Mouse (Mus musculus) cortical plate, adult 2 months (tissue): ENCODE data around the gene Itpr1. TPM values are rescaled to one million over a fixed set of nuclear protein-coding genes. Genes with fewer than 3 reads are reported as not detected.

ENCODE experiments used
- H3K27ac ChIP-seq: fragments of 200-500 bp; 2 replicates; pipeline ENCODE4 v1.5.1; 2012; ENCODE audit warnings: low read length, control low read depth, inconsistent platforms; ENCODE audit not compliant: insufficient read depth
- H3K4me1 ChIP-seq: fragments of 200-500 bp; 2 replicates; pipeline ENCODE4 v1.6.1; 2011; ENCODE audit warnings: low read length; ENCODE audit not compliant: control insufficient read depth, insufficient read depth
- H3K4me3 ChIP-seq: fragments of 200-500 bp; 2 replicates; pipeline ENCODE4 v1.5.1; 2011; ENCODE audit warnings: mild to moderate bottlenecking, low read length, control low read depth; ENCODE audit not compliant: insufficient read depth
- CTCF ChIP-seq: fragments of 200-500 bp; IDR thresholded peaks from 2 replicates; pipeline ENCODE4 v1.5.1; 2011; ENCODE audit warnings: mild to moderate bottlenecking, control low read depth, low read length; ENCODE audit not compliant: insufficient read depth; ENCODE audit errors: extremely low read depth
- POLR2A ChIP-seq: fragments of 200-500 bp; IDR thresholded peaks from 2 replicates; pipeline ENCODE4 v1.6.1; 2011; ENCODE audit warnings: mild to moderate bottlenecking, low read length, control low read depth; ENCODE audit not compliant: insufficient read depth; ENCODE audit errors: extremely low read depth
- polyA plus RNA-seq: library from polyadenylated mRNA; depleted of rRNA; stranded (reverse); fragments of >200 nt; gene quantifications from 2 replicates; pipeline ENCODE4 v1.2.3, GENCODE M21; 2012; rRNA removed

Gene Itpr1
- polyA plus RNA-seq, 1 experiment, result 152 TPM

DNA sequence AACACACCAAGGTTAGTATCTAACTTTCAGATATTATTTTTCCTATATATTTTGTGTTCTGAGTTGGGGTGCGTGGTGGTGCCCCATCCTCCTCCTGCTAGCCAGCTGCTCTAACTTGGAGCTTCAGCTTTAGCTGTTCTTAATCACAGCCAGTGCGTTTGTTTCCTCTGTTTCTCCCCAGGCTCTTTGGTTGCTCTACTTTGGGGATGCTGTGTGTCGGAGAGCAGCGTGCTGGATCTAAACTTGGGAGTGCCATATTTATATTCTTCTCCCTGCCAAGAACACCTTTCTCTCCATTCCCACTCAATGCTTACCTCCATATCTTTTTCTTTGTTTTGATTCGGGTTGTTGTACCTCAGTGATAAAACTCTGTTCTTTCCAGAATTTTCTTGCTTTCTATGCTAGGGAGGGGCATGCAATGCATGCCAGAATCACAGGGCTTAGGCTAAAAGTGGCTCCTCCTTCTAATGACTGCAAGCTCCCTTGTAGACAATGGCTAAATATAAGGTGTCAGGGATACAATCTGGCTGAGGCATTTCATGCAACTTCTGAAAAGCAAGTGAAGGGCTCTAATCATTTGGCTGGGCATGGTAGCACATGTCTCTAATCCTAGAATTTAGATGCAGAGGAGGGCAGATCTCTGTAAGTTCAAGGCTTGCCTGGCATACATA lies 381.4 kb downstream of the Itpr1 start:
- H3K4me3 ChIP-seq, result no peak overlapping the region
- no peak for TF ChIP-seq CTCF
- no peak for TF ChIP-seq POLR2A
- no peaks in the 10 kb centered on the region; the same call in 1 of the 2 replicates for H3K4me1 ChIP-seq
- no peak overlapping the region for H3K27ac ChIP-seq

DNA sequence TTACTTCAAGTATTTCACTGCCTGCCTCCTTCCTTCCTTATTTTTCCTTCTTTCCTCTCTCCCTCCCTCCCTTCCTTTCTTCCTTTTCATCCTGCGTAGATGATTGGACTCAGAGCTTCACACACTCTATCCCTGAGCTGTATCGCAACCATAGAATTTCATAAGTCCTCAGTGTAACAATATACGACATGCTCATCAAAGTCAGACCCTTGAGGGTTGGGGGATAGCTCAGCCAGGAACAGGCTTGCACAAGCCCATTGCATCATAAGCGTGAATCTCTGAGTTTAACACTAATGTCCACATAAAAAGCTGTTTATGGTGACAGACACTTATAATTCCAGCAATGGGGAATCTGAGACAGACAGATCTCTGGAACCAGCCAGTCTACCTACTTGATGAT lies 385.8 kb downstream of the Itpr1 start:
- TF ChIP-seq CTCF (no peak), POLR2A (no peak)
- Histone ChIP-seq H3K4me3 (no peak overlapping the region), H3K4me1 (no peaks in the 10 kb centered on the region), H3K27ac (no peak overlapping the region)

DNA sequence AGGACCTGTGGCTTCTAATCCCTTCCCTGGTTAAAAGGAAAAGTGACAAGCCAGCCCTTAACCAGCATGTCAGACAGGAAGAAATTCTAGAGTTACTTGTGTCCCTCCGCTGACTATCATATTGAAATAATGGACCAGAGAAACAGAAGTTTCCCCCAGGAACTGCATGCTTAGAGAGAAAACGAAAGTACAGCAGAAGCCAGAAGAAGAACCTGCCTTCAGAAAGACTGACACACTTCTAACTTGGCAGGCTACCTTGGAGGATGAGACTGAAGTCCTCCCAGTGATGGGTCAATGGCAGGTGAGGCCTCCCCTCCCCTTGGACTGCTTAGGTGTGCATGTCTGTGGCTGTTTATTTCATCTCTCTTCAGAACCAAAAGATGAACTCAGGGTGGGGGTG lies 386.4 kb downstream of the Itpr1 start:
- H3K4me3 ChIP-seq, result no peak overlapping the region
- no peak overlapping the region for H3K27ac ChIP-seq
- H3K4me1 ChIP-seq, result no peaks in the 10 kb centered on the region
- no peak for TF ChIP-seq CTCF
- no peak for TF ChIP-seq POLR2A

Other genes with a start within 250 kb of the Itpr1 start
- 8.1 TPM in 2 replicates for gene Setmar, start 148.1 kb upstream of the Itpr1 start, polyA plus RNA-seq
- gene Sumf1, start 27.5 kb upstream of the Itpr1 start, polyA plus RNA-seq, result 16.0 and 17.6 TPM in 2 replicates